Mouse (Mus musculus) testis, adult 10 weeks (tissue): ENCODE data around the gene Zdhhc7. TPM values are rescaled to one million over a fixed set of nuclear protein-coding genes. Genes with fewer than 3 reads are reported as not detected.

ENCODE experiments used
- polyA plus RNA-seq: library from polyadenylated mRNA; stranded (reverse); fragments of 350-450 nt; fragmentation: Illumina TruSeq; extraction: RNeasy Lipid Tissue Mini Kit (QIAGEN cat#74804); gene quantifications from one replicate; pipeline ENCODE4 v1.2.3, GENCODE M21; 2014; ENCODE audit warnings: low read depth, low replicate concordance

The Zdhhc7 gene
- 1.1 TPM for polyA plus RNA-seq

GRCm38 (mm10) chr8:120101068-120101972 lies at the start of gene Zdhhc7:
Gene Zdhhc7, minus strand, starts transcription at chr8:120101482.

DNA sequence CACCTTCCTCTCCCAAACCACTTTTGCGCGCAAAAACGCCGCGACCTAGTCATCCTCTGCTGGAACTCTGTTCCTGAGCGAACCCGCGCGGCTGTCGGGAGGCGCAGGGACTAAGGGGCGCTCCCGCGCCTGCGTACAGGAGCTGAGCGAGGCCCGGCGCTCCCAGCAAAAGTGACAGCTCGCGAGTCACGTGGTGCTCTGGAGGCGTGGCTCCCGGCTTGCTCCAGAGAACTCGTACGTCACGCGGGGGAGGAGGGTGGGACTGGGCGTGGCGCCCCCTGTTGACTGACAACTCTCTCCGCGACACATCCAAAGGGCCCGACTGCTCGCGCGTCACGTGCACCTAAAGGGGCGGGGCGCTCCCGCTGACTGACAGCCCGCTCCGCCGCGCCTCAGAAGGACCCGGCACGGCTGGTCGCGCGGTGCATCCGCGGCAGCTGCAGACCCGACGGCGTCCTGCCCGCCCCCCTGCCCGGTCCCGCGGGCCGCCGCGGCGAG lies 12.5 kb upstream of the Zdhhc7 start, which contains the start of gene 6430548M08Rik:
6430548M08Rik (plus strand) TSS at position 395 of the 498 bp plus-strand sequence.

Other genes with a start within 250 kb of the Zdhhc7 start
- not detected for gene Klhl36, start 239.2 kb downstream of the Zdhhc7 start, polyA plus RNA-seq
- 10.9 TPM for gene Usp10, start 191.1 kb downstream of the Zdhhc7 start, polyA plus RNA-seq
- gene Gm20388, start 190.6 kb downstream of the Zdhhc7 start, polyA plus RNA-seq = 0.56 TPM
- gene Crispld2, start 109.0 kb downstream of the Zdhhc7 start, polyA plus RNA-seq = 1.8 TPM
- 5.1 TPM for gene 6430548M08Rik, start 12.7 kb upstream of the Zdhhc7 start, polyA plus RNA-seq
- 0.48 TPM for gene Fam92b, start 76.0 kb upstream of the Zdhhc7 start, polyA plus RNA-seq
- gene Gse1, start 127.0 kb upstream of the Zdhhc7 start, polyA plus RNA-seq = 0.36 TPM